8 mouse cellular contexts compared by ENCODE assay signal in genomic region chr2:20518506-20518905, GRCm38 (mm10).
DNase-seq lines count a peak whose midpoint lies in the region; ATAC-seq and TF ChIP-seq lines count a peak whose summit lies in the region.
"Had no signal": no experiment of that assay in that cellular context is flagged by ENCODE, and none has a peak within 500 bp of the region (broad histone marks: within the 10 kb centered on the region; RNA-seq: fewer than 3 reads in every experiment).

No protein-coding gene starts in this region.

- TF ChIP-seq POLR2A in kidney, adult 2 months (IDR thresholded peaks at IDR 0.05; ENCODE audit: low read depth, low read length), result no peak

- no peak overlapping the region for H3K27ac ChIP-seq in kidney, embryonic 14.5 days (ENCODE audit: low read depth, low read length)
- H3K27ac ChIP-seq in embryonic facial prominence, embryonic 15.5 days (replicated peaks), result peak overlapping the region; percentile 85; the same call in 1 of the 2 replicates
- H3K27ac ChIP-seq in kidney, adult 2 months (ENCODE audit: insufficient read depth, low read depth, low read length), result no peak overlapping the region
- H3K27ac ChIP-seq in stomach, embryonic 14.5 days (ENCODE audit: low read length), result peak overlapping the region; percentile 52; the same call in 1 of the 2 replicates
- H3K27ac ChIP-seq in forebrain, embryonic 10.5 days, result no peak overlapping the region

- DNase-seq in kidney, adult 11 months, result peak; percentile 53
- peak; percentile 84 for DNase-seq in kidney, adult 2 months
- no peak for DNase-seq in forebrain, embryonic 10.5 days (ENCODE audit: extremely low spot score, low spot score)
- no peak for DNase-seq in thymus, postnatal 0 days (ENCODE audit: low spot score)
- DNase-seq: cerebellum, adult 11-12 months had no signal

- no peak for TF ChIP-seq CTCF in kidney, adult 2 months (conservative IDR thresholded peaks at IDR 0.05; ENCODE audit: insufficient read depth, insufficient read length, low read depth, low read length)

- no peak overlapping the region for H3K4me2 ChIP-seq in kidney, embryonic 14.5 days (replicated peaks; ENCODE audit: low read depth, low read length)
- H3K4me2 ChIP-seq in embryonic facial prominence, embryonic 15.5 days (replicated peaks), result no peak overlapping the region
- H3K4me2 ChIP-seq in stomach, embryonic 14.5 days (replicated peaks; ENCODE audit: low read depth, low read length), result no peak overlapping the region

- H3K4me3 ChIP-seq in kidney, embryonic 14.5 days (ENCODE audit: low read length), result no peak overlapping the region
- no peak overlapping the region for H3K4me3 ChIP-seq in embryonic facial prominence, embryonic 15.5 days (replicated peaks)
- H3K4me3 ChIP-seq in kidney, adult 2 months (ENCODE audit: insufficient read depth, low read depth, low read length), result no peak overlapping the region
- H3K4me3 ChIP-seq in stomach, embryonic 14.5 days (ENCODE audit: low read depth, low read length), result no peak overlapping the region
- H3K4me3 ChIP-seq in forebrain, embryonic 10.5 days, result no peak overlapping the region

- no peak for ATAC-seq in kidney, embryonic 14.5 days (ENCODE audit: low FRiP score, low TSS enrichment)
- no peak for ATAC-seq in embryonic facial prominence, embryonic 15.5 days (ENCODE audit: insufficient number of reproducible peaks, low FRiP score, low TSS enrichment, low read depth)
- no peak for ATAC-seq in stomach, embryonic 14.5 days (ENCODE audit: insufficient number of reproducible peaks, insufficient read depth, low FRiP score, low read depth)

- no peaks in the 10 kb centered on the region for H3K9me3 ChIP-seq in kidney, embryonic 14.5 days (ENCODE audit: control insufficient read depth, low read length)
- H3K9me3 ChIP-seq in embryonic facial prominence, embryonic 15.5 days (replicated peaks), result no peaks in the 10 kb centered on the region
- H3K9me3 ChIP-seq in stomach, embryonic 14.5 days (ENCODE audit: control insufficient read depth, low read depth, low read length), result no peaks in the 10 kb centered on the region
- H3K9me3 ChIP-seq in forebrain, embryonic 10.5 days, result no peaks in the 10 kb centered on the region

- H3K27me3 ChIP-seq in kidney, embryonic 14.5 days (ENCODE audit: control insufficient read depth, insufficient read depth, low read length), result no peaks in the 10 kb centered on the region
- H3K27me3 ChIP-seq in embryonic facial prominence, embryonic 15.5 days, result no peaks in the 10 kb centered on the region
- no peaks in the 10 kb centered on the region for H3K27me3 ChIP-seq in kidney, adult 2 months (replicated peaks; ENCODE audit: control insufficient read depth, insufficient read depth, low read length)
- H3K27me3 ChIP-seq in stomach, embryonic 14.5 days (ENCODE audit: control insufficient read depth, insufficient read depth, low read length), result no peaks in the 10 kb centered on the region
- peaks cover 7% of the 10 kb centered on the region; the same call in 1 of the 2 replicates for H3K27me3 ChIP-seq in forebrain, embryonic 10.5 days (ENCODE audit: poor library complexity, severe bottlenecking)

- 44% methylated on average over 2 of the region's 2 CpGs for WGBS in kidney, embryonic 14.5 days
- WGBS in embryonic facial prominence, embryonic 15.5 days, result 48% methylated on average over 2 of the region's 2 CpGs
- 16% methylated on average over 2 of the region's 2 CpGs for WGBS in kidney, adult 2 months
- 37% methylated on average over 2 of the region's 2 CpGs for WGBS in stomach, embryonic 14.5 days
- 73% methylated on average over 2 of the region's 2 CpGs for WGBS in forebrain, embryonic 10.5 days

- peaks cover 11% of the 10 kb centered on the region; the same call in 1 of the 2 replicates for H3K4me1 ChIP-seq in kidney, embryonic 14.5 days (ENCODE audit: control insufficient read depth, insufficient read depth, low read length)
- peaks cover 23% of the 10 kb centered on the region for H3K4me1 ChIP-seq in embryonic facial prominence, embryonic 15.5 days
- peaks cover 8% of the 10 kb centered on the region; the same call in 1 of the 2 replicates for H3K4me1 ChIP-seq in kidney, adult 2 months (ENCODE audit: control insufficient read depth, insufficient read depth, low read length)
- H3K4me1 ChIP-seq in stomach, embryonic 14.5 days (ENCODE audit: control insufficient read depth, insufficient read depth, low read length), result peaks cover 14% of the 10 kb centered on the region
- peaks cover 37% of the 10 kb centered on the region for H3K4me1 ChIP-seq in forebrain, embryonic 10.5 days

- H3K9ac ChIP-seq in kidney, embryonic 14.5 days (ENCODE audit: low read depth, low read length), result no peak overlapping the region
- H3K9ac ChIP-seq in embryonic facial prominence, embryonic 15.5 days, result no peak overlapping the region
- no peak overlapping the region for H3K9ac ChIP-seq in stomach, embryonic 14.5 days (replicated peaks; ENCODE audit: low read depth, low read length)

- H3K36me3 ChIP-seq in kidney, embryonic 14.5 days (ENCODE audit: control insufficient read depth, insufficient read depth, low read length), result no peaks in the 10 kb centered on the region
- no peaks in the 10 kb centered on the region for H3K36me3 ChIP-seq in embryonic facial prominence, embryonic 15.5 days
- H3K36me3 ChIP-seq in kidney, adult 2 months (ENCODE audit: control insufficient read depth, insufficient read depth, low read length), result no peaks in the 10 kb centered on the region
- H3K36me3 ChIP-seq in stomach, embryonic 14.5 days (ENCODE audit: control insufficient read depth, insufficient read depth, low read length), result no peaks in the 10 kb centered on the region
- no peaks in the 10 kb centered on the region for H3K36me3 ChIP-seq in forebrain, embryonic 10.5 days (replicated peaks)

Comparison
In these comparisons a context has a peak if more than half of its experiments do, and no peak if none do; other contexts are left out.
1. DNase-seq: peak in kidney, adult 11 months (single experiment) and kidney, adult 2 months (single experiment); none in forebrain, embryonic 10.5 days (single experiment) and thymus, postnatal 0 days (single experiment).
2. H3K27ac ChIP-seq: peak in embryonic facial prominence, embryonic 15.5 days (single experiment) and stomach, embryonic 14.5 days (single experiment); none in kidney, embryonic 14.5 days (single experiment), kidney, adult 2 months (single experiment) and forebrain, embryonic 10.5 days (single experiment).